8 mouse cellular contexts compared by ENCODE assay signal in genomic region chr11:106192657-106193370, GRCm38 (mm10). TPM values are rescaled to one million over a fixed set of nuclear protein-coding genes. Genes with fewer than 3 reads are reported as not detected.
DNase-seq lines count a peak whose midpoint lies in the region; ATAC-seq and TF ChIP-seq lines count a peak whose summit lies in the region.

No protein-coding gene starts in this region.

- peak overlapping the region; percentile 84 for H3K27ac ChIP-seq in heart, embryonic 12.5 days (ENCODE audit: poor library complexity, severe bottlenecking)
- H3K27ac ChIP-seq in hindbrain, embryonic 11.5 days (ENCODE audit: low read depth, low read length): peak overlapping the region; percentile 81
- H3K27ac ChIP-seq in limb, embryonic 14.5 days (replicated peaks; ENCODE audit: low read depth, low read length): peak overlapping the region; percentile 68
- peak overlapping the region; percentile 91 for H3K27ac ChIP-seq in neural tube, embryonic 15.5 days (replicated peaks)

- 10% methylated on average over 19 of the region's 19 CpGs for WGBS in heart, embryonic 12.5 days
- 12% methylated on average over 19 of the region's 19 CpGs for WGBS in hindbrain, embryonic 11.5 days
- 10% methylated on average over 19 of the region's 19 CpGs for WGBS in limb, embryonic 14.5 days
- 11% methylated on average over 19 of the region's 19 CpGs for WGBS in neural tube, embryonic 15.5 days

- H3K36me3 ChIP-seq in heart, embryonic 12.5 days: peaks cover 14% of the 10 kb centered on the region
- H3K36me3 ChIP-seq in hindbrain, embryonic 11.5 days (ENCODE audit: control insufficient read depth, insufficient read depth, low read length): no peaks in the 10 kb centered on the region
- peaks cover 15% of the 10 kb centered on the region for H3K36me3 ChIP-seq in limb, embryonic 14.5 days (ENCODE audit: control insufficient read depth, insufficient read depth, low read length)
- H3K36me3 ChIP-seq in neural tube, embryonic 15.5 days: peaks cover 15% of the 10 kb centered on the region

- no peaks in the 10 kb centered on the region for H3K9me3 ChIP-seq in heart, embryonic 12.5 days (replicated peaks)
- no peaks in the 10 kb centered on the region for H3K9me3 ChIP-seq in hindbrain, embryonic 11.5 days (ENCODE audit: control insufficient read depth, low read length)
- no peaks in the 10 kb centered on the region for H3K9me3 ChIP-seq in limb, embryonic 14.5 days (ENCODE audit: control insufficient read depth, low read length)
- no peaks in the 10 kb centered on the region for H3K9me3 ChIP-seq in neural tube, embryonic 15.5 days (replicated peaks)

- intact Hi-C loops in heart, postnatal 36 days (cut with DNase I): loop anchor here (2.0 kb wide), 1 partner anchor 34 kb away; no protein-coding TSS in a partner anchor

- H3K4me2 ChIP-seq in heart, embryonic 12.5 days: peak overlapping the region; percentile 83
- H3K4me2 ChIP-seq in hindbrain, embryonic 11.5 days (replicated peaks; ENCODE audit: low read depth, low read length): peak overlapping the region; percentile 50
- peak overlapping the region; percentile 51 for H3K4me2 ChIP-seq in limb, embryonic 14.5 days (replicated peaks; ENCODE audit: low read depth, low read length, severe bottlenecking)
- peak overlapping the region; percentile 78 for H3K4me2 ChIP-seq in neural tube, embryonic 15.5 days

- ATAC-seq in heart, embryonic 12.5 days (ENCODE audit: insufficient number of reproducible peaks, low FRiP score): no peak
- peak; percentile 13 for ATAC-seq in activated CD4-positive, CD25-positive, alpha-beta regulatory T cell, adult 4 months
- peak; percentile 53 for ATAC-seq in hindbrain, embryonic 11.5 days (ENCODE audit: low FRiP score)
- peak; percentile 48 for ATAC-seq in limb, embryonic 14.5 days (ENCODE audit: low FRiP score, low read depth)
- ATAC-seq in neural tube, embryonic 15.5 days (ENCODE audit: low FRiP score): peak; percentile 60; the same call in 1 of the 2 replicates

- no peaks in the 10 kb centered on the region for H3K27me3 ChIP-seq in heart, embryonic 12.5 days (replicated peaks)
- H3K27me3 ChIP-seq in hindbrain, embryonic 11.5 days (ENCODE audit: control insufficient read depth, insufficient read depth, low read length): no peaks in the 10 kb centered on the region
- no peaks in the 10 kb centered on the region for H3K27me3 ChIP-seq in limb, embryonic 14.5 days (ENCODE audit: control insufficient read depth, insufficient read depth, low read length)
- no peaks in the 10 kb centered on the region for H3K27me3 ChIP-seq in neural tube, embryonic 15.5 days (replicated peaks)

- peaks cover 14% of the 10 kb centered on the region for H3K4me1 ChIP-seq in heart, embryonic 12.5 days (replicated peaks)
- no peaks in the 10 kb centered on the region for H3K4me1 ChIP-seq in hindbrain, embryonic 11.5 days (replicated peaks; ENCODE audit: control insufficient read depth, insufficient read depth, low read length)
- H3K4me1 ChIP-seq in limb, embryonic 14.5 days (ENCODE audit: control insufficient read depth, insufficient read depth, low read length): no peaks in the 10 kb centered on the region
- H3K4me1 ChIP-seq in neural tube, embryonic 15.5 days: peaks cover 17% of the 10 kb centered on the region

- DNase-seq in heart, postnatal 36 days: no peak
- DNase-seq in hindbrain, embryonic 11.5 days (ENCODE audit: low spot score): no peak
- no peak for DNase-seq in limb, embryonic 14.5 days (ENCODE audit: low spot score)
- DNase-seq in cerebellum, postnatal 4 days (ENCODE audit: low spot score in 2 of 2): no peak
- DNase-seq in cerebellum, adult 9-11 months: no peak

- TF ChIP-seq POLR2A in limb, embryonic 14.5 days (IDR thresholded peaks at IDR 0.05; ENCODE audit: borderline replicate concordance, extremely low read depth, insufficient read depth, insufficient read length): no peak

- H3K9ac ChIP-seq in heart, embryonic 12.5 days: peak overlapping the region; percentile 90
- H3K9ac ChIP-seq in hindbrain, embryonic 11.5 days (ENCODE audit: low read depth, low read length): peak overlapping the region; percentile 80
- peak overlapping the region; percentile 56 for H3K9ac ChIP-seq in limb, embryonic 14.5 days (ENCODE audit: low read depth, low read length, severe bottlenecking)
- peak overlapping the region; percentile 84 for H3K9ac ChIP-seq in neural tube, embryonic 15.5 days (replicated peaks)

- H3K4me3 ChIP-seq in heart, embryonic 12.5 days: peak overlapping the region; percentile 77
- peak overlapping the region; percentile 74 for H3K4me3 ChIP-seq in hindbrain, embryonic 11.5 days (ENCODE audit: low read depth, low read length)
- peak overlapping the region; percentile 51 for H3K4me3 ChIP-seq in limb, embryonic 14.5 days (replicated peaks; ENCODE audit: low read length)
- peak overlapping the region; percentile 88 for H3K4me3 ChIP-seq in neural tube, embryonic 15.5 days (replicated peaks)

RNA-seq across cellular contexts. Expression of gene Strada, which starts 9.2 kb away (rescaled TPM):
- 22.4 and 22.6 TPM in 2 replicates for polyA plus RNA-seq in heart, embryonic 12.5 days (2016; fragmentation: Nextera tagmentation; extraction: Ambion mirVana)
- 1 to 10 TPM; 7.2 to 8.2 TPM for total RNA-seq in heart, postnatal 36 days (2021)
- polyA plus RNA-seq in activated CD4-positive, CD25-positive, alpha-beta regulatory T cell, adult 4 months (2017; shearing (Covaris generic)): 10 to 100 TPM; 30.1 to 33.5 TPM
- polyA plus RNA-seq in hindbrain, embryonic 11.5 days (2014; fragmentation: Nextera tagmentation; extraction: Ambion mirVana): 36.4 and 44.5 TPM in 2 replicates
- polyA plus RNA-seq in limb, embryonic 14.5 days (2012; rRNA removed): 46.8 and 62.2 TPM in 2 replicates
- 24.0 and 28.5 TPM in 2 replicates for polyA plus RNA-seq in limb, embryonic 14.5 days (2014; fragmentation: Nextera tagmentation; extraction: Ambion mirVana)
- 29.2 and 30.7 TPM in 2 replicates for polyA plus RNA-seq in neural tube, embryonic 15.5 days (2015; fragmentation: Nextera tagmentation; extraction: Ambion mirVana)

RNA-seq across cellular contexts. Expression of gene Ccdc47, which starts 23.3 kb away (rescaled TPM):
- 90.3 and 93.1 TPM in 2 replicates for polyA plus RNA-seq in heart, embryonic 12.5 days (2016; fragmentation: Nextera tagmentation; extraction: Ambion mirVana)
- total RNA-seq in heart, postnatal 36 days (2021): 10 to 100 TPM; 72.5 to 82.4 TPM
- 10 to 100 TPM; 65.0 to 74.5 TPM for polyA plus RNA-seq in activated CD4-positive, CD25-positive, alpha-beta regulatory T cell, adult 4 months (2017; shearing (Covaris generic))
- polyA plus RNA-seq in hindbrain, embryonic 11.5 days (2014; fragmentation: Nextera tagmentation; extraction: Ambion mirVana): 65.7 and 72.3 TPM in 2 replicates
- 43.6 and 48.8 TPM in 2 replicates for polyA plus RNA-seq in limb, embryonic 14.5 days (2012; rRNA removed)
- 63.7 and 66.1 TPM in 2 replicates for polyA plus RNA-seq in limb, embryonic 14.5 days (2014; fragmentation: Nextera tagmentation; extraction: Ambion mirVana)
- polyA plus RNA-seq in neural tube, embryonic 15.5 days (2015; fragmentation: Nextera tagmentation; extraction: Ambion mirVana): 96.2 and 98.3 TPM in 2 replicates

RNA-seq across cellular contexts. Expression of gene Ddx42, which starts 23.9 kb away (rescaled TPM):
- polyA plus RNA-seq in heart, embryonic 12.5 days (2016; fragmentation: Nextera tagmentation; extraction: Ambion mirVana): 59.1 and 60.7 TPM in 2 replicates
- 10 to 100 TPM; 26.5 to 28.7 TPM for total RNA-seq in heart, postnatal 36 days (2021)
- 10 to 100 TPM; 59.1 to 71.5 TPM for polyA plus RNA-seq in activated CD4-positive, CD25-positive, alpha-beta regulatory T cell, adult 4 months (2017; shearing (Covaris generic))
- polyA plus RNA-seq in hindbrain, embryonic 11.5 days (2014; fragmentation: Nextera tagmentation; extraction: Ambion mirVana): 91.4 and 103 TPM in 2 replicates
- polyA plus RNA-seq in limb, embryonic 14.5 days (2012; rRNA removed): 35.3 and 50.4 TPM in 2 replicates
- polyA plus RNA-seq in limb, embryonic 14.5 days (2014; fragmentation: Nextera tagmentation; extraction: Ambion mirVana): 63.9 and 73.3 TPM in 2 replicates
- polyA plus RNA-seq in neural tube, embryonic 15.5 days (2015; fragmentation: Nextera tagmentation; extraction: Ambion mirVana): 75.0 and 77.6 TPM in 2 replicates

RNA-seq across cellular contexts. Expression of gene Limd2, which starts 32.2 kb away (rescaled TPM):
- polyA plus RNA-seq in heart, embryonic 12.5 days (2016; fragmentation: Nextera tagmentation; extraction: Ambion mirVana): 125 and 135 TPM in 2 replicates
- total RNA-seq in heart, postnatal 36 days (2021): 1 to 10 TPM; 4.2 to 4.8 TPM
- polyA plus RNA-seq in activated CD4-positive, CD25-positive, alpha-beta regulatory T cell, adult 4 months (2017; shearing (Covaris generic)): 100 to 1,000 TPM; 633 to 743 TPM
- polyA plus RNA-seq in hindbrain, embryonic 11.5 days (2014; fragmentation: Nextera tagmentation; extraction: Ambion mirVana): 298 and 301 TPM in 2 replicates
- 148 and 169 TPM in 2 replicates for polyA plus RNA-seq in limb, embryonic 14.5 days (2012; rRNA removed)
- 237 and 260 TPM in 2 replicates for polyA plus RNA-seq in limb, embryonic 14.5 days (2014; fragmentation: Nextera tagmentation; extraction: Ambion mirVana)
- polyA plus RNA-seq in neural tube, embryonic 15.5 days (2015; fragmentation: Nextera tagmentation; extraction: Ambion mirVana): 148 and 172 TPM in 2 replicates

RNA-seq across cellular contexts. Expression of gene Gm10840, which starts 32.2 kb away (rescaled TPM):
- polyA plus RNA-seq in heart, embryonic 12.5 days (2016; fragmentation: Nextera tagmentation; extraction: Ambion mirVana): not detected in 2 replicates
- total RNA-seq in heart, postnatal 36 days (2021): not detected
- polyA plus RNA-seq in activated CD4-positive, CD25-positive, alpha-beta regulatory T cell, adult 4 months (2017; shearing (Covaris generic)): not detected
- polyA plus RNA-seq in hindbrain, embryonic 11.5 days (2014; fragmentation: Nextera tagmentation; extraction: Ambion mirVana): not detected in 2 replicates
- not detected in 2 replicates for polyA plus RNA-seq in limb, embryonic 14.5 days (2012; rRNA removed)
- not detected in 2 replicates for polyA plus RNA-seq in limb, embryonic 14.5 days (2014; fragmentation: Nextera tagmentation; extraction: Ambion mirVana)
- not detected in 2 replicates for polyA plus RNA-seq in neural tube, embryonic 15.5 days (2015; fragmentation: Nextera tagmentation; extraction: Ambion mirVana)
